Mouse (Mus musculus): ENCODE results near the gene Plagl1. TPM values are rescaled to one million over a fixed set of nuclear protein-coding genes. Genes with fewer than 3 reads are reported as not detected.

Gene Plagl1
- 166 and 174 TPM in 2 replicates for polyA plus RNA-seq (2015; fragmentation: Nextera tagmentation; extraction: Ambion mirVana)

DNA sequence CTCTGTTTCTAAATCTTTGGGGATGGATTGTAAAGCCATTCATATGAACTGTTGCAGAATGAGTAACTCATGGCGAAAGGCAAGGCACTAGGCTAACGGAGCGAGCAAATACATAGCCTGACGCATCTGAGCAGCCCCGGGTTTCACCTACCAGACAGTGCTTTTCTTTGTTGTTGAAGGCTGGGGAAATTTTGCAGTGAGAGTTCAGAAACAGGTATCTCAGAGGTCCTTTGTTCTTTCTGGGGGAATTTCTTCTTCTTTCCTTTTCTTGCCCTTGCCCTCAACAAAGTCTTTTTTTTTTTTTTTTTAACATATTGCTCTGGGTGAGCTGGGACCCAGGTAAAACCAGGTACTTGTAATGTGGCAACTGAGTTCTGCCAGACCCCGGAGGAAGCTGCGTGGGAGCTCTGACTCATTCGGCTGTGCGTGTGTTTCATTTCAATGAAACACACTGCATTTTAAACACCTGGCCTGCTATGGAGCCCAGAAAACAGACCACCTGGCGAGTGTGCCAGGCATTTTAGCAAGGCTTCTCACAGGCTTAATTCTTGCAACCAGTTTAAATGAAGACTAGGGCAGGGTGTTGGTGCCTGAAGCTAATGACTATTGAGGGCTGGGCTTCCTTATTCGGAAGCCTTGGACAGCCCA lies at the start of gene Plagl1:
Plagl1 (plus strand) TSS at position 484 of the 648 bp plus-strand sequence.

DNA sequence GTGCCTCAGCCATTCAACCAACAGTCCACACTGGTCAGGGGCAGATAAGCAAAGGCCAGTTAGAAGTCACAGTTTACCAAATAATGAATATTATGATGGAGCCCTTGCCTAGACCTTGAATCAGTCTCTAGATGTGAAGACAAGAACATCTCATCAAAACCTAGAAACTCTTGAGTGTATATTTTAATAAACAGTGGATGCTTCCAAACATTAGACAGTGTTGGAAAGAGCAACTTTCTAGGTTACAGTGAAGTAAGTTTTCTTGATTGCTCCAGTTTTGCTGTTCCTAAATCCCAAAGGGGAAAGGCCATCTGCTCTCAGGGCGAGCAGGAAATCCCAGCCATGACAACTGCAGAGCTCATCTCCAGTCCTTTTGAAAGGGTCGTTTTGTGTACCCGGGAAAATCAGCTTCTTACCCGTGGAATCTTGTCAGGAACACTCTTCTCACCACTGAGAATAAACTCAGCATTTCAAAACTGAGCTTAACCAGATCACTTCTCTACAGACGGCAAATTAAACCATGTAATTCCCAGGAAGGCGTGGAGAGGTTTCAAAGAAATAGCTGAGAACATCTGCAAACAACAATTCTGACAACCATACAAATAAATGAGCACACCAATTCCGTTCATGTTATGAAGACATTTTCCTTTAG lies 117.8 kb downstream of the Plagl1 start, which contains the start of gene Zc2hc1b:
Zc2hc1b (minus strand) TSS at position 51 of the 652 bp plus-strand sequence.

Other genes starting within 250 kb of the Plagl1 start
- 56.6 and 62.8 TPM in 2 replicates for gene Utrn, start 191.1 kb upstream of the Plagl1 start, polyA plus RNA-seq (2015; fragmentation: Nextera tagmentation; extraction: Ambion mirVana)
- gene Stx11, start 96.2 kb upstream of the Plagl1 start, polyA plus RNA-seq (2015; fragmentation: Nextera tagmentation; extraction: Ambion mirVana), result 1.1 and 1.4 TPM in 2 replicates
- 17.4 and 18.5 TPM in 2 replicates for gene Sf3b5, start 55.2 kb upstream of the Plagl1 start, polyA plus RNA-seq (2015; fragmentation: Nextera tagmentation; extraction: Ambion mirVana)
- not detected in 2 replicates for gene Zc2hc1b, start 117.5 kb downstream of the Plagl1 start, polyA plus RNA-seq (2015; fragmentation: Nextera tagmentation; extraction: Ambion mirVana)
- 31.9 and 38.3 TPM in 2 replicates for gene Ltv1, start 132.7 kb downstream of the Plagl1 start, polyA plus RNA-seq (2015; fragmentation: Nextera tagmentation; extraction: Ambion mirVana)

Data from skeletal muscle tissue, postnatal 0 days (tissue).